Mouse (Mus musculus) natural killer cell, adult 2 months (primary cell): ENCODE measurements around the gene Tbc1d1.

ENCODE experiments used
- DNase-seq, 2 experiments: peaks; one replicate each; pipeline ENCODE4 v3.0.0; 2022; ENCODE audit warnings: low spot score in 2 of 2

The Tbc1d1 gene

GRCm38 (mm10) chr5:64277646-64278191 is 121.6 kb downstream of the Tbc1d1 start:
- DNase-seq, result no peak

- DNase-seq, result no peak
Measured at GRCm38 (mm10) chr5:64279668-64280067, 123.6 kb downstream of the Tbc1d1 start.

GRCm38 (mm10) chr5:64280191-64280590 is 124.1 kb downstream of the Tbc1d1 start:
- no peak for DNase-seq

GRCm38 (mm10) chr5:64280613-64281012 is 124.5 kb downstream of the Tbc1d1 start:
- no peak for DNase-seq

GRCm38 (mm10) chr5:64281674-64282073 is 125.6 kb downstream of the Tbc1d1 start:
- no peak for DNase-seq

GRCm38 (mm10) chr5:64282594-64282993 is 126.5 kb downstream of the Tbc1d1 start:
- DNase-seq, result no peak

GRCm38 (mm10) chr5:64285289-64285688 is 129.2 kb downstream of the Tbc1d1 start:
- no peak for DNase-seq

- DNase-seq, result no peak
Measured at GRCm38 (mm10) chr5:64285851-64286250, 129.7 kb downstream of the Tbc1d1 start.

- no peak for DNase-seq
Measured at GRCm38 (mm10) chr5:64287287-64287686, 131.2 kb downstream of the Tbc1d1 start.

- DNase-seq, result no peak
Measured at GRCm38 (mm10) chr5:64288031-64288928, 132.2 kb downstream of the Tbc1d1 start.

- peak; percentile 25 to 50 for DNase-seq
Measured at GRCm38 (mm10) chr5:64289202-64290060, 133.3 kb downstream of the Tbc1d1 start.

- no peak for DNase-seq
Measured at GRCm38 (mm10) chr5:64290061-64290345, 133.9 kb downstream of the Tbc1d1 start.

- no peak for DNase-seq
Measured at GRCm38 (mm10) chr5:64291657-64292056, 135.6 kb downstream of the Tbc1d1 start.

- no peak for DNase-seq
Measured at GRCm38 (mm10) chr5:64295621-64296020, 139.5 kb downstream of the Tbc1d1 start.

- no peak for DNase-seq
Measured at GRCm38 (mm10) chr5:64296328-64296727, 140.2 kb downstream of the Tbc1d1 start.

- DNase-seq, result no peak
Measured at GRCm38 (mm10) chr5:64297100-64297499, 141.0 kb downstream of the Tbc1d1 start.

- DNase-seq, result no peak
Measured at GRCm38 (mm10) chr5:64298331-64299036, 142.4 kb downstream of the Tbc1d1 start.

- no peak for DNase-seq
Measured at GRCm38 (mm10) chr5:64299508-64300324, 143.6 kb downstream of the Tbc1d1 start.

GRCm38 (mm10) chr5:64301246-64301645 is 145.1 kb downstream of the Tbc1d1 start:
- no peak for DNase-seq

- no peak for DNase-seq
Measured at GRCm38 (mm10) chr5:64307289-64307688, 151.2 kb downstream of the Tbc1d1 start.

GRCm38 (mm10) chr5:64312295-64312694 is 156.2 kb downstream of the Tbc1d1 start:
- no peak for DNase-seq
